Mouse (Mus musculus): ENCODE data around the gene Fam69a. TPM values are rescaled to one million over a fixed set of nuclear protein-coding genes. Genes with fewer than 3 reads are reported as not detected.

The Fam69a gene
- polyA plus RNA-seq, 1 experiment from 2014 or later = 23.6 TPM

- Histone ChIP-seq H3K9ac (ENCODE audit: low read depth, low read length) (no peak overlapping the region), H3K27me3 (ENCODE audit: insufficient read depth, low read length) (no peaks in the 10 kb centered on the region), H3K27ac (no peak overlapping the region), H3K9me3 (replicated peaks; ENCODE audit: low read length) (no peaks in the 10 kb centered on the region), H3K36me3 (ENCODE audit: insufficient read depth, low read length) (no peaks in the 10 kb centered on the region), H3K4me2 (ENCODE audit: low read length) (no peak overlapping the region), H3K4me1 (replicated peaks; ENCODE audit: insufficient read depth, low read length) (no peaks in the 10 kb centered on the region), H3K4me3 (replicated peaks; ENCODE audit: low read depth, low read length) (no peak overlapping the region)
- ATAC-seq (replicated peaks; ENCODE audit: low FRiP score, low read depth) = no peak
- no peak for TF ChIP-seq CTCF (IDR thresholded peaks at IDR 0.05; ENCODE audit: low read depth)
- 79% methylated on average over 4 of the region's 4 CpGs for WGBS
- no peak for DNase-seq (ENCODE audit: low spot score)
Measured at GRCm38 (mm10) chr5:108028230-108028629, 41.3 kb upstream of the Fam69a start.

DNA sequence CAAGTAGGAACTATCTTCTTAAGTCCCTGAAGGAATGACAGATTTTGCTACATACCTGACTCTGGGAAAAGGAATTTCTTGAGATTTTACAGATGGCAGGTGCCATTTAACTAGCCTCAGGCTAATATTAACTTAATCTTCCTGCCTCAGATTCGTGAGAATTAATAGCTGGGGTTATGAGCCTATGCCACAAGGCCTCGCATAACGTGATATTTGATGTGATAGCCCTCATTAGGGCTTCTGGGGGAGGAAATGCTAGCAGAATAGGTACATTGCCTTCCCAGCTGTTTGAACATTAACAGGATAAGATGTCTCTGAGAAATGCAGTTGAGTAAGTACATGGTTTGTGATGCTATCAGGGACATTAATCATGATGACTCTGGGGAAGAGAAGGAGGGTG, 34.5 kb upstream of the Fam69a start:
- H3K9me3 ChIP-seq (replicated peaks; ENCODE audit: low read length) = no peaks in the 10 kb centered on the region
- H3K4me1 ChIP-seq (replicated peaks; ENCODE audit: insufficient read depth, low read length) = no peaks in the 10 kb centered on the region
- no peak overlapping the region for H3K4me2 ChIP-seq (ENCODE audit: low read length)
- TF ChIP-seq CTCF (IDR thresholded peaks at IDR 0.05; ENCODE audit: low read depth) = no peak
- no peak overlapping the region for H3K4me3 ChIP-seq (replicated peaks; ENCODE audit: low read depth, low read length)
- H3K27ac ChIP-seq = no peak overlapping the region
- no peaks in the 10 kb centered on the region for H3K36me3 ChIP-seq (ENCODE audit: insufficient read depth, low read length)
- ATAC-seq (replicated peaks; ENCODE audit: low FRiP score, low read depth) = no peak
- no peak overlapping the region for H3K9ac ChIP-seq (ENCODE audit: low read depth, low read length)
- WGBS = 34% methylated on average over 3 of the region's 3 CpGs
- no peak for DNase-seq (ENCODE audit: low spot score)
- no peaks in the 10 kb centered on the region for H3K27me3 ChIP-seq (ENCODE audit: insufficient read depth, low read length)

DNA sequence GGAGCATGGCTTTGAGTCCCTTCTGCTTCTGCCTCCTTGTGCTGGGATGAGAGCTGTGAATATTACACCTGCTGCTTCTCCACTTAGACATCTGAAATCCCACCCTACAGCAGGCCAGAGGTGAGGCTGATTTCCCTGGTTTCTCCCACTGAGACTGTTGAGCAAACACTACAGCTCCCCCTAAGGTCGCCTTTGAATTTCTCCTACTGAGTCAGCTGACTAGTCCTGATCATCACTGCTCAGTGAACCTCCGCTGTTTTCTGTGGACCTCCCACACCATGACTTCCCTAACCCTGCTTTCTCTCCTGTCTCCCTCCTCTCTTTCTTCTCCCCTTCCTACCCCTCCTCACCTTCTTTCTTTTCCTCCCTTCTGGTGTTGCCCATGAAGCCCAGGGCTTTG, 32.5 kb upstream of the Fam69a start:
- no peak for DNase-seq (ENCODE audit: low spot score)
- WGBS = 15% methylated on average over 2 of the region's 2 CpGs

DNA sequence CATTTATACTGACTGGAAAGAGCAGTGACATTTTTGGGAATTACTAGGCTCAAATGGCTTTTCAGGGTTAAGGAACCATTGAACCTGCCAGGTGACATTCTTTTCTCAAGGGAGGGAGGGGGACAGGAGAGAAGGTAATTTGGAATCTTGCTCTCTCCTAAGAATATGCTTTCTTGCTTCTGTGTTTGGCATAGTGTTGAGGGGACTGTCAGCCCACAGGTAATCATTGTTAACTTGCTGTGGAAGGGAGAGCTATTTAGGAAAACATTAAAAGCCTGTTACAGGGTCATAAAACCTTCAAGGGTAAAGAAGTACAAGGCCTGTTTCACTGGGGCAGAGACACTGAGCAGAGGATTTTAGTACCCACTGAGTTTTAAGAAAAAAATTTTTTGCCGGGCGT, 30.3 kb upstream of the Fam69a start:
- Histone ChIP-seq H3K27ac (no peak overlapping the region), H3K9ac (ENCODE audit: low read depth, low read length) (no peak overlapping the region), H3K4me1 (replicated peaks; ENCODE audit: insufficient read depth, low read length) (no peaks in the 10 kb centered on the region), H3K27me3 (ENCODE audit: insufficient read depth, low read length) (no peaks in the 10 kb centered on the region), H3K9me3 (replicated peaks; ENCODE audit: low read length) (no peaks in the 10 kb centered on the region), H3K4me3 (replicated peaks; ENCODE audit: low read depth, low read length) (no peak overlapping the region), H3K4me2 (ENCODE audit: low read length) (no peak overlapping the region), H3K36me3 (ENCODE audit: insufficient read depth, low read length) (no peaks in the 10 kb centered on the region)
- WGBS = 75% methylated on average over 2 of the region's 2 CpGs
- ATAC-seq (replicated peaks; ENCODE audit: low FRiP score, low read depth) = no peak
- TF ChIP-seq CTCF (IDR thresholded peaks at IDR 0.05; ENCODE audit: low read depth) = no peak
- DNase-seq (ENCODE audit: low spot score) = peak; percentile 21

More for the DNA sequence above, 32.5 kb upstream of the Fam69a start:
- H3K27me3 ChIP-seq (ENCODE audit: insufficient read depth, low read length) = no peaks in the 10 kb centered on the region
- no peak overlapping the region for H3K4me3 ChIP-seq (replicated peaks; ENCODE audit: low read depth, low read length)
- no peak for ATAC-seq (replicated peaks; ENCODE audit: low FRiP score, low read depth)
- no peak overlapping the region for H3K27ac ChIP-seq
- no peaks in the 10 kb centered on the region for H3K4me1 ChIP-seq (replicated peaks; ENCODE audit: insufficient read depth, low read length)
- H3K4me2 ChIP-seq (ENCODE audit: low read length) = no peak overlapping the region
- no peak overlapping the region for H3K9ac ChIP-seq (ENCODE audit: low read depth, low read length)
- no peaks in the 10 kb centered on the region for H3K36me3 ChIP-seq (ENCODE audit: insufficient read depth, low read length)
- TF ChIP-seq CTCF (IDR thresholded peaks at IDR 0.05; ENCODE audit: low read depth) = peak; percentile 43; the same call in 1 of the 2 replicates
- H3K9me3 ChIP-seq (replicated peaks; ENCODE audit: low read length) = no peaks in the 10 kb centered on the region

GRCm38 (mm10) chr5:108015422-108015821, 28.5 kb upstream of the Fam69a start:
- no peak overlapping the region for H3K9ac ChIP-seq (ENCODE audit: low read depth, low read length)
- DNase-seq (ENCODE audit: low spot score) (peak; percentile 23), ATAC-seq (replicated peaks; ENCODE audit: low FRiP score, low read depth) (no peak)
- H3K27me3 ChIP-seq (ENCODE audit: insufficient read depth, low read length) = no peaks in the 10 kb centered on the region
- H3K36me3 ChIP-seq (ENCODE audit: insufficient read depth, low read length) = no peaks in the 10 kb centered on the region
- no peak for TF ChIP-seq CTCF (IDR thresholded peaks at IDR 0.05; ENCODE audit: low read depth)
- no peaks in the 10 kb centered on the region for H3K4me1 ChIP-seq (replicated peaks; ENCODE audit: insufficient read depth, low read length)
- no peak overlapping the region for H3K4me2 ChIP-seq (ENCODE audit: low read length)
- 45% methylated on average over 7 of the region's 7 CpGs for WGBS
- no peak overlapping the region for H3K27ac ChIP-seq
- H3K9me3 ChIP-seq (replicated peaks; ENCODE audit: low read length) = no peaks in the 10 kb centered on the region
- H3K4me3 ChIP-seq (replicated peaks; ENCODE audit: low read depth, low read length) = no peak overlapping the region

DNA sequence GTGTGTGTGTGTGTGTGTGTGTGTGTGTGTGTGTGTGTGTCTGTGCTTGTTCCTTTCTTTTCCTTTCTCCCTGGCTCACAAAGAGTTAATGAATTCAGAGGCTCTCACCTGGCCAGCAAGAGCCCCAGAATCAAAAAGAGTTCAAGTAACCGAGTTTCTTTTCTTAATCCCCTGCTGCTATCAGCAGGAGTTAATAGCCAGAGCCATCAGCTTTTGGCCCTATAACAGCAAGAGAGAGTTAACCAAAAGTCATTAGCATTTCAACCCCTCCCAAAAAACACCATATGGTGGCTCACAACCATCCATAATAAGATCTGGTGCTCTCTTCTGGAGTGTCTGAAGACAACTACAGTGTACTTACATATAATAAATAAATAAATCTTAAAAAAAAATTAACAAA, 27.3 kb upstream of the Fam69a start:
- Histone ChIP-seq H3K9me3 (replicated peaks; ENCODE audit: low read length) (no peaks in the 10 kb centered on the region), H3K4me3 (replicated peaks; ENCODE audit: low read depth, low read length) (no peak overlapping the region), H3K27ac (no peak overlapping the region), H3K36me3 (ENCODE audit: insufficient read depth, low read length) (no peaks in the 10 kb centered on the region), H3K9ac (ENCODE audit: low read depth, low read length) (no peak overlapping the region), H3K4me2 (ENCODE audit: low read length) (no peak overlapping the region), H3K4me1 (replicated peaks; ENCODE audit: insufficient read depth, low read length) (no peaks in the 10 kb centered on the region), H3K27me3 (ENCODE audit: insufficient read depth, low read length) (no peaks in the 10 kb centered on the region)
- ATAC-seq (replicated peaks; ENCODE audit: low FRiP score, low read depth) (no peak), DNase-seq (ENCODE audit: low spot score) (no peak)
- TF ChIP-seq CTCF (IDR thresholded peaks at IDR 0.05; ENCODE audit: low read depth) = no peak
- WGBS = 16% methylated on average over 1 of the region's 1 CpGs

- Histone ChIP-seq H3K9me3 (replicated peaks; ENCODE audit: low read length) (no peaks in the 10 kb centered on the region), H3K4me1 (replicated peaks; ENCODE audit: insufficient read depth, low read length) (no peaks in the 10 kb centered on the region), H3K27me3 (ENCODE audit: insufficient read depth, low read length) (no peaks in the 10 kb centered on the region), H3K27ac (no peak overlapping the region), H3K4me2 (ENCODE audit: low read length) (no peak overlapping the region), H3K4me3 (replicated peaks; ENCODE audit: low read depth, low read length) (no peak overlapping the region), H3K9ac (ENCODE audit: low read depth, low read length) (no peak overlapping the region), H3K36me3 (ENCODE audit: insufficient read depth, low read length) (no peaks in the 10 kb centered on the region)
- DNase-seq (ENCODE audit: low spot score) = no peak
- 26% methylated on average over 2 of the region's 2 CpGs for WGBS
- ATAC-seq (replicated peaks; ENCODE audit: low FRiP score, low read depth) = no peak
- no peak for TF ChIP-seq CTCF (IDR thresholded peaks at IDR 0.05; ENCODE audit: low read depth)
Measured at GRCm38 (mm10) chr5:108009721-108010120, 22.8 kb upstream of the Fam69a start.

Measured in kidney, postnatal 0 days (tissue).